Mouse (Mus musculus): ENCODE data around the gene Rgr. TPM values are rescaled to one million over a fixed set of nuclear protein-coding genes. Genes with fewer than 3 reads are reported as not detected.

The Rgr gene
- polyA plus RNA-seq (2014; fragmentation: Nextera tagmentation; extraction: Ambion mirVana), result not detected in 2 replicates

GRCm38 (mm10) chr14:37048914-37049410, at the start of gene Rgr:
Gene Rgr, minus strand, starts transcription at chr14:37048964.
- no peak within 1 kb of the TSS for H3K4me3 ChIP-seq (ENCODE audit: low read depth, low read length)
- no peak within 1 kb of the TSS for H3K27ac ChIP-seq (ENCODE audit: low read length)
- no peaks in the 10 kb centered on the region for H3K9me3 ChIP-seq (ENCODE audit: control insufficient read depth, low read depth, low read length)
- H3K9ac ChIP-seq (replicated peaks; ENCODE audit: low read depth, low read length), result no peak within 1 kb of the TSS
- no peaks in the 10 kb centered on the region for H3K27me3 ChIP-seq (ENCODE audit: control insufficient read depth, insufficient read depth, low read length)
- 60% methylated on average over 1 of the region's 1 CpGs for WGBS
- no peak for ATAC-seq (ENCODE audit: insufficient number of reproducible peaks, insufficient read depth, low FRiP score, low read depth)
- no peak within 1 kb of the TSS for H3K4me2 ChIP-seq (replicated peaks; ENCODE audit: low read depth, low read length)
- no peaks in the 10 kb centered on the region for H3K4me1 ChIP-seq (ENCODE audit: control insufficient read depth, insufficient read depth, low read length)
- no peaks in the 10 kb centered on the region for H3K36me3 ChIP-seq (ENCODE audit: control insufficient read depth, insufficient read depth, low read length)

- Histone ChIP-seq H3K4me2 (replicated peaks; ENCODE audit: low read depth, low read length) (peak within 1 kb of the TSS; percentile 34; the same call in 1 of the 2 replicates), H3K27ac (ENCODE audit: low read length) (no peak within 1 kb of the TSS), H3K9ac (replicated peaks; ENCODE audit: low read depth, low read length) (no peak within 1 kb of the TSS), H3K36me3 (ENCODE audit: control insufficient read depth, insufficient read depth, low read length) (no peaks in the 10 kb centered on the region), H3K9me3 (ENCODE audit: control insufficient read depth, low read depth, low read length) (no peaks in the 10 kb centered on the region), H3K4me1 (ENCODE audit: control insufficient read depth, insufficient read depth, low read length) (0 out of 2 replicates have a peak, but pooled peaks cover 4% of the 10 kb centered on the region), H3K27me3 (ENCODE audit: control insufficient read depth, insufficient read depth, low read length) (0 out of 2 replicates have a peak, but pooled peaks cover 6% of the 10 kb centered on the region), H3K4me3 (ENCODE audit: low read depth, low read length) (peak within 1 kb of the TSS; percentile 18)
- under 1% methylated on average over 30 of the region's 30 CpGs for WGBS
- no peak for ATAC-seq (ENCODE audit: insufficient number of reproducible peaks, insufficient read depth, low FRiP score, low read depth)
Measured at GRCm38 (mm10) chr14:37097956-37098530, 49.3 kb upstream of the Rgr start, which contains the start of gene Cdhr1. Gene Cdhr1, minus strand, starts transcription at chr14:37098347.

- no peak for ATAC-seq (ENCODE audit: insufficient number of reproducible peaks, insufficient read depth, low FRiP score, low read depth)
- 0 out of 2 replicates have a peak, but pooled peaks cover 4% of the 10 kb centered on the region for H3K4me1 ChIP-seq (ENCODE audit: control insufficient read depth, insufficient read depth, low read length)
- no peak overlapping the region for H3K9ac ChIP-seq (replicated peaks; ENCODE audit: low read depth, low read length)
- 0 out of 2 replicates have a peak, but pooled peaks cover 6% of the 10 kb centered on the region for H3K27me3 ChIP-seq (ENCODE audit: control insufficient read depth, insufficient read depth, low read length)
- WGBS, result 72% methylated on average over 4 of the region's 4 CpGs
- H3K27ac ChIP-seq (ENCODE audit: low read length), result no peak overlapping the region
- no peak overlapping the region for H3K4me3 ChIP-seq (ENCODE audit: low read depth, low read length)
- no peak overlapping the region for H3K4me2 ChIP-seq (replicated peaks; ENCODE audit: low read depth, low read length)
- H3K9me3 ChIP-seq (ENCODE audit: control insufficient read depth, low read depth, low read length), result no peaks in the 10 kb centered on the region
- no peaks in the 10 kb centered on the region for H3K36me3 ChIP-seq (ENCODE audit: control insufficient read depth, insufficient read depth, low read length)
Measured at GRCm38 (mm10) chr14:37095556-37095955, 46.8 kb upstream of the Rgr start.

- ATAC-seq (ENCODE audit: insufficient number of reproducible peaks, insufficient read depth, low FRiP score, low read depth), result no peak
- Histone ChIP-seq H3K4me3 (ENCODE audit: low read depth, low read length) (no peak overlapping the region), H3K27ac (ENCODE audit: low read length) (no peak overlapping the region), H3K9ac (replicated peaks; ENCODE audit: low read depth, low read length) (no peak overlapping the region), H3K27me3 (ENCODE audit: control insufficient read depth, insufficient read depth, low read length) (0 out of 2 replicates have a peak, but pooled peaks cover 5% of the 10 kb centered on the region), H3K9me3 (ENCODE audit: control insufficient read depth, low read depth, low read length) (no peaks in the 10 kb centered on the region), H3K36me3 (ENCODE audit: control insufficient read depth, insufficient read depth, low read length) (no peaks in the 10 kb centered on the region), H3K4me2 (replicated peaks; ENCODE audit: low read depth, low read length) (no peak overlapping the region), H3K4me1 (ENCODE audit: control insufficient read depth, insufficient read depth, low read length) (0 out of 2 replicates have a peak, but pooled peaks cover 4% of the 10 kb centered on the region)
- WGBS, result 57% methylated on average over 6 of the region's 6 CpGs
Measured at GRCm38 (mm10) chr14:37094436-37094835, 45.7 kb upstream of the Rgr start.

GRCm38 (mm10) chr14:37083755-37084154, 35.0 kb upstream of the Rgr start:
- Histone ChIP-seq H3K27ac (ENCODE audit: low read length) (no peak overlapping the region), H3K9me3 (ENCODE audit: control insufficient read depth, low read depth, low read length) (no peaks in the 10 kb centered on the region), H3K36me3 (ENCODE audit: control insufficient read depth, insufficient read depth, low read length) (no peaks in the 10 kb centered on the region), H3K9ac (replicated peaks; ENCODE audit: low read depth, low read length) (no peak overlapping the region), H3K4me2 (replicated peaks; ENCODE audit: low read depth, low read length) (no peak overlapping the region), H3K4me1 (ENCODE audit: control insufficient read depth, insufficient read depth, low read length) (no peaks in the 10 kb centered on the region), H3K27me3 (ENCODE audit: control insufficient read depth, insufficient read depth, low read length) (no peaks in the 10 kb centered on the region), H3K4me3 (ENCODE audit: low read depth, low read length) (no peak overlapping the region)
- no peak for ATAC-seq (ENCODE audit: insufficient number of reproducible peaks, insufficient read depth, low FRiP score, low read depth)
- 26% methylated on average over 4 of the region's 4 CpGs for WGBS

GRCm38 (mm10) chr14:37080724-37081123, 32.0 kb upstream of the Rgr start:
- no peaks in the 10 kb centered on the region for H3K4me1 ChIP-seq (ENCODE audit: control insufficient read depth, insufficient read depth, low read length)
- H3K9ac ChIP-seq (replicated peaks; ENCODE audit: low read depth, low read length), result no peak overlapping the region
- no peaks in the 10 kb centered on the region for H3K27me3 ChIP-seq (ENCODE audit: control insufficient read depth, insufficient read depth, low read length)
- no peak overlapping the region for H3K4me2 ChIP-seq (replicated peaks; ENCODE audit: low read depth, low read length)
- 88% methylated on average over 1 of the region's 1 CpGs for WGBS
- no peaks in the 10 kb centered on the region for H3K9me3 ChIP-seq (ENCODE audit: control insufficient read depth, low read depth, low read length)
- H3K36me3 ChIP-seq (ENCODE audit: control insufficient read depth, insufficient read depth, low read length), result no peaks in the 10 kb centered on the region
- no peak overlapping the region for H3K27ac ChIP-seq (ENCODE audit: low read length)
- H3K4me3 ChIP-seq (ENCODE audit: low read depth, low read length), result no peak overlapping the region
- no peak for ATAC-seq (ENCODE audit: insufficient number of reproducible peaks, insufficient read depth, low FRiP score, low read depth)

- no peak overlapping the region for H3K27ac ChIP-seq (ENCODE audit: low read length)
- 14% methylated on average over 9 of the region's 9 CpGs for WGBS
- no peak for ATAC-seq (ENCODE audit: insufficient number of reproducible peaks, insufficient read depth, low FRiP score, low read depth)
Measured at GRCm38 (mm10) chr14:37068516-37068915, 19.8 kb upstream of the Rgr start.

GRCm38 (mm10) chr14:37067629-37068028, 18.9 kb upstream of the Rgr start, which contains the start of gene Lrit2:
Gene Lrit2, plus strand, starts transcription at chr14:37067929.
- no peak for ATAC-seq (ENCODE audit: insufficient number of reproducible peaks, insufficient read depth, low FRiP score, low read depth)
- Histone ChIP-seq H3K36me3 (ENCODE audit: control insufficient read depth, insufficient read depth, low read length) (no peaks in the 10 kb centered on the region), H3K4me1 (ENCODE audit: control insufficient read depth, insufficient read depth, low read length) (no peaks in the 10 kb centered on the region), H3K4me3 (ENCODE audit: low read depth, low read length) (no peak within 1 kb of the TSS), H3K27me3 (ENCODE audit: control insufficient read depth, insufficient read depth, low read length) (no peaks in the 10 kb centered on the region), H3K9me3 (ENCODE audit: control insufficient read depth, low read depth, low read length) (no peaks in the 10 kb centered on the region), H3K9ac (replicated peaks; ENCODE audit: low read depth, low read length) (no peak within 1 kb of the TSS), H3K27ac (ENCODE audit: low read length) (no peak within 1 kb of the TSS), H3K4me2 (replicated peaks; ENCODE audit: low read depth, low read length) (no peak within 1 kb of the TSS)
- WGBS, result 77% methylated on average over 5 of the region's 5 CpGs

More at GRCm38 (mm10) chr14:37068516-37068915, 19.8 kb upstream of the Rgr start:
- Histone ChIP-seq H3K4me3 (ENCODE audit: low read depth, low read length) (no peak overlapping the region), H3K4me1 (ENCODE audit: control insufficient read depth, insufficient read depth, low read length) (no peaks in the 10 kb centered on the region), H3K27me3 (ENCODE audit: control insufficient read depth, insufficient read depth, low read length) (no peaks in the 10 kb centered on the region), H3K9ac (replicated peaks; ENCODE audit: low read depth, low read length) (no peak overlapping the region), H3K9me3 (ENCODE audit: control insufficient read depth, low read depth, low read length) (no peaks in the 10 kb centered on the region), H3K36me3 (ENCODE audit: control insufficient read depth, insufficient read depth, low read length) (no peaks in the 10 kb centered on the region), H3K4me2 (replicated peaks; ENCODE audit: low read depth, low read length) (no peak overlapping the region)

Data from stomach, embryonic 14.5 days (tissue).